Mouse (Mus musculus): ENCODE data around the gene Mrgpra4. TPM values are rescaled to one million over a fixed set of nuclear protein-coding genes. Genes with fewer than 3 reads are reported as not detected.

Gene Mrgpra4
- total RNA-seq (2021) (not detected), polyA plus RNA-seq (2012; rRNA removed) (not detected in 2 replicates)
- long read RNA-seq, result 0 reads

DNA sequence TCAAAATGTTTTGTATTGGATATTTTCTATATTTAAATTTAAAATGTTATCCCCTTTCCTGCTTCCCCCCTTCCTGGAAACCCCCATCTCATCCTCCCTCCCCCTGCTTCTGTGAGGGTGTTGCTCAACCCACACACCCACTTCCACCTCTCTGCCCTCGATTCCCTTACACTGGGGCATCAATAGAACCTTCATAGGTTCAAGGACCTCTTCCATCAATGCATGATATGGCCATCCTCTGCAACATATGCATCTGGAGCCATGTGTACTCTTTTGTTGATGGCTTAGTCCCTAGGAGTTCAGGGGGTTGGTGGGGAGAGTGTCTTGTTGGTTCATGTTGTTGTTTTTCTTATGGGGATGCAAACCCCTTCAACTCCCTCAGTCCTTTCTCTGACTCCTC is at the start of gene Mrgpra4:
Gene Mrgpra4 (minus strand): TSS at position 101 of the 400 bp plus-strand sequence.
- DNase-seq, result no peak

GRCm38 (mm10) chr7:48027497-48027896 is 45.6 kb upstream of the Mrgpra4 start, which contains the start of gene Mrgprx1:
Gene Mrgprx1 (minus strand): TSS chr7:48027597.
- DNase-seq, result no peak

DNA sequence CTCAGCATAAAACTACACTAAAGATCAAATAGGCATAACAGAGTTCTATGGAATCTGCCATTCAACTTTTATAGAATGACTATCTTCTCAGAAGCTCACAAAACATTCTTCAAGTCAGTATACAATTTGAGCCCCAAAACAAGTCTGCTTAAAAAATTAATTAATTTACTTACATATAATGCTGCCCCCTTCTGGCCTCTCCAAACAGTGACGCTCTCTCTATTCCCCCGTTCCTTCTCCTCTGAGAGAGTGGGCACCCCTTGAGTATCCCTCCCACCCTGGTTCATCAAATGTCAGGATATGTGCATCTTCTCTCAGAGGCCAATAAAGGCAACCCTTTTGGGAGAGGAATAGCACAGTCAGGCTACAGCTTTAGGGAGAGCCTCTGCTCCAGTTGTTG is 36.0 kb upstream of the Mrgpra4 start:
- no peak for DNase-seq

- DNase-seq, result no peak
Measured at GRCm38 (mm10) chr7:47995689-47996088, 13.8 kb upstream of the Mrgpra4 start.

DNA sequence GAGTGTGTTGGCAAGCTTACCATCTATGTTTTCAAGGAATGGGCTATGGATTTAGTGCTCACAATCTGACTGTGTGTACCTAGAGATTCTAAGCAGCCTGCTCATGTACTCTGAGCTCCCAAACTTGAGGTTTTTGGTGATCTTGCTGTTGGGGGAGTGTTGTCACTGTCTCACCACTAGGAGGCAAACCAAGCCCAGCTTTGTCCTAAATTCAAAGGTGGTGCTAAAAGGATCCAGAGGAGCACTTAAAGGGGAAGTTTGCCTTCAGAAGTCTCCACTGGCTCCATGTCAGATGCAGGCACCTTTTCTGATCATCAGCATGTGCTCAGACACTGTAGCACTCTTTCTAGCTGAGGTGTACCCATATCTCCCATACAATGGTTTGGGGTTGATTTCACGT is 4.9 kb upstream of the Mrgpra4 start:
- DNase-seq, result peak; percentile 1

Other genes with a start within 250 kb of the Mrgpra4 start
- gene Mrgprx1, start 45.5 kb upstream of the Mrgpra4 start, total RNA-seq (2021), result not detected
- gene Mrgprx1, start 45.5 kb upstream of the Mrgpra4 start, polyA plus RNA-seq (2012; rRNA removed), result not detected in 2 replicates
- gene Mrgprb5, start 186.9 kb upstream of the Mrgpra4 start, total RNA-seq (2021), result not detected
- gene Mrgprb5, start 186.9 kb upstream of the Mrgpra4 start, polyA plus RNA-seq (2012; rRNA removed), result not detected in 2 replicates
- not detected for gene Mrgprb4, start 217.2 kb upstream of the Mrgpra4 start, total RNA-seq (2021)
- gene Mrgprb4, start 217.2 kb upstream of the Mrgpra4 start, polyA plus RNA-seq (2012; rRNA removed), result not detected in 2 replicates

Data from adrenal gland, adult 2 months (tissue).